Mouse (Mus musculus): ENCODE results near the gene Usp24. TPM values are rescaled to one million over a fixed set of nuclear protein-coding genes. Genes with fewer than 3 reads are reported as not detected.

The Usp24 gene
- total RNA-seq, 2 experiments from 2014 or later, result 47.6 to 49.5 TPM

DNA sequence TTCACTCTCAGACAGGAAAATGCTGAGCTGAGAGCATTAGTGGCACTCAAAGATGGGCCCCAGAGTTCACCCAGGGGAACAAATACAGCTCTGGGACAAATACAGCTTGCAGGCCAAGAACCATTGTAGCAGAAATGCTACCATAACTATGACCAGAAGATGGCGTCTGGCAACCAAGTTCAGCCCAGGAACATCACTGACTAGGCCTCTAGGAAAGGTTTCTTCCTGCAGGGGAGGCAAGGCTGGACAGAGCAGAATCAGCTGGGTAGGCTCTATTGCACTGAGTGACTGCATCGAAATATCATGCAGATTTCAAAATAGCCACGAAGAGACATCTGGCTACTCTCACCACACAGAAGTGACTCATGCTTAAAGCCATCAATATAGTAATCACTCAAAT, 156.3 kb downstream of the Usp24 start:
- DNase-seq, result peak; percentile 46 to 51
- intact Hi-C loops (cut with DNase I), result loop anchor here (10.0 kb wide), 1 partner anchor 232 kb away; no protein-coding TSS in a partner anchor

DNA sequence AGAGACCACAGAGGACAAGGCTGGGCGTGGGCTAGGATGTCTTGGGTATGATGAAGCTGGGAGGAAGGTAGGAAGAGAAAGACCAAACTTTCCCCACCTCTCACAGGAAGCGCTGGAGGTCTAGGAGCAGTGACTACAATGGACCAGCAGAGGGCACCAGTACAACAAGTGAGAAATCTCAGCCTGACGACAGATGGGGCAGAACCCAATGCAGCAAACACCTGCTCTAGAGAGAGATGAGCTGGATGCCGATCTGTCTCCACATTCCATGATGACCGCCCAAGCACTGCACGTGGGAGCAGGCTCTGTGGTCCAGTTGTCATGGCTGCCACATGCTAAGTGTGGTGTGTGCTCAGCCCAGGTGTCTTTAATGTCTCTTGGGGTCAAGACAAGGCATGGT, 158.2 kb downstream of the Usp24 start:
- peak; percentile 18 to 50 for DNase-seq
- intact Hi-C loops (cut with DNase I), result loop anchor here (1.0 to 10.0 kb wide), 2 partner anchors 55 to 231 kb away; no protein-coding TSS in a partner anchor

DNA sequence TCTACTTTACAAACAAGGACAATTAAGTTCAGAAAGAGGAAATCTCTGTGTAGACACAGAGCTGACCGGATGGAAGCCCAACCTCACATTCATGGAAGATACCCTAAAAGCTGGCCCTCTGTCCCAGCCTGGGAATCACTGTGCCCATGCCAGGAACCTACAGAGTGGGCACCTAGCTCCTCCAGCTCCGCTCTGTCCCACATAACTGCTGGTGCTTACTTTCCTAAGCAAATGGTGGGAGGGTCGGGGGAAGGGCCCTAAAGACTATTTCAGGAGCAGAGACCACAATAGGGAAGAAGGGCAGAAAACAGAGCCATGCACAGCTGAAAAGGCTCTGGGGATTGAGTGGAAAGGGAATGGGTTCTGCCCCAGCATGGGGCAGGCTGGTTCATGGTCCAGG, 164.5 kb downstream of the Usp24 start:
- intact Hi-C loops (cut with DNase I), result no loop called here
- DNase-seq, result no peak

DNA sequence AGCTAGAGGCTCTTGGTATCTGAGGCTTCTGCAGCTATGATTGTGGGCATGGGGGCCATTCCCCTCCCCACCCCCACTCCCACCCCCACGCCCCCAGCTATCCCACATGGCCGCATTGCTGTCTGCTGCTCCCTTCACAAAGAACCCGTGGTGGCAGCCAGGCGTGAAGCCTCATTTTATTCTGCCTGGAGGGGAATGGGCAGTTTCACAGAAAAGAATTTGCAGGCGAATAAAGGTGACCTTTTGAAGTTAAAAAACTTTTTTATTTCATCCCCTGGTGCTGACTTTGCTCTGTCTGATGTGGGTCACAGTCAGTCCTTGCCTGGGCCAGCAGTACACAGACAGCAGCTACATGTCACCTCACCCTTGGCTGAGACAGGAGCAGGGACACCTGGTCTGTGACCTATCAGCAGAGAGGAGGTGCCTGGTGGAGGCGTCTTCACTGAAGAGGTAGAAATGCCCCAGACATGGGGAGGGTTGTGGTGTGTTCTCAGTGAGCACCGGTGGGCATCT, 167.3 kb downstream of the Usp24 start:
- DNase-seq, result no peak
- intact Hi-C loops (cut with DNase I), result no loop called here

DNA sequence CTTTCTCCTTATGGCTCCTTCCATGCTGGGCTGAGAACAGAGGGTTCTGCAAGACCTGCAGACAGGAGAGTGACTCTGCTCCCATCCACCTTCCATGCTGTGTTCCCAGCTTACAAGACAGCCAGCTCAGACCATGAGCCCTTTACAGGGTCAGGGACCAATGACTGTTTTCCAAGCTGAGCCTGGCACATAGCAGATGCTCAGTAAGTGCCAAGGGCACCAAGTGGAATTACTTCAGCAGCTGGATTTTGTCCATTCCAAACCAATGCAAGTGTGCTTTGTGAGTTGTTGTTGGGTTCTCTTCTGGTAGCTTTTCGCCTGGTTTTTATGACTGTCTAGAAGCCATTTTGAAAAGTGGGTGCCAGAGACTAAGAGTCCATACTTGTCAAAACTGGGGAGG, 167.8 kb downstream of the Usp24 start:
- intact Hi-C loops (cut with DNase I), result no loop called here
- no peak for DNase-seq

DNA sequence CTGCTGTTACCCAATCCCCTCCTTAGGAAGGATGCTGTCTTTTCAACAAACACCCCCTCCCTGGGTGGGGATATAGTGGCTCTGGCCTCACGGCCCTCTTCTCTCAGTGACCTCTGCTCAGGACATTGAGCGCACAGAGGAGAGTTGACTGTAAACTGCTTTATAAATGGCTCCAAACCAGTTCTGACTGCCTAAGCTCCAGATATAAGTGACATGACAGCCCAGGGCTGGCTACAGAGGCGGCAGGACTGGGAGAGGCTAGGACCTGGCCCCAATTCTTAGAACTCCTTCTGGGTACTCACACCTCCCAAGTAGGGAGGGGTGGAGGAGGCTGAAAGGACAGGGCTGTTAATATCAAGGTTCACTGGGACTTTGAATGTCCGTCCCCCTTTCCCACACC, 174.6 kb downstream of the Usp24 start:
- intact Hi-C loops (cut with DNase I), result no loop called here
- DNase-seq, result no peak

Other genes starting within 250 kb of the Usp24 start
- gene Pcsk9, start 148.1 kb downstream of the Usp24 start, total RNA-seq (2021), result not detected
- not detected for gene Bsnd, start 176.1 kb downstream of the Usp24 start, total RNA-seq (2021)
- 1 to 10 TPM; 1.4 to 2.3 TPM for gene Dhcr24, start 244.8 kb downstream of the Usp24 start, total RNA-seq (2021)